Mouse (Mus musculus): Measurements from ENCODE around the gene Nos1ap. TPM values are rescaled to one million over a fixed set of nuclear protein-coding genes. Genes with fewer than 3 reads are reported as not detected.

Gene Nos1ap
- polyA plus RNA-seq, 1 experiment from 2014 or later = 7.8 TPM

Other genes with a start within 250 kb of the Nos1ap start
- gene Olfml2b, start 54.7 kb upstream of the Nos1ap start, polyA plus RNA-seq (2014; fragmentation: Nextera tagmentation; extraction: Ambion mirVana) = 5.1 and 5.8 TPM in 2 replicates

Data from midbrain, embryonic 11.5 days (tissue).